Mouse (Mus musculus): ENCODE measurements around the gene Fbxw26. TPM values are rescaled to one million over a fixed set of nuclear protein-coding genes. Genes with fewer than 3 reads are reported as not detected.

Fbxw26 gene
- total RNA-seq (2023; ENCODE audit: inconsistent age), result not detected in 4 replicates

GRCm38 (mm10) chr9:109745989-109746388, at the start of gene Fbxw26:
Gene Fbxw26, minus strand, starts transcription at chr9:109746089.

GRCm38 (mm10) chr9:109790570-109790969, 44.7 kb upstream of the Fbxw26 start, which contains the start of gene Fbxw27:
Gene Fbxw27, minus strand, starts transcription at chr9:109790670.

GRCm38 (mm10) chr9:109702600-109702999, 43.3 kb downstream of the Fbxw26 start, which contains the start of gene Fbxw18:
Gene Fbxw18, minus strand, starts transcription at chr9:109702700.

Other genes starting within 250 kb of the Fbxw26 start
- not detected in 4 replicates for gene Fbxw15, start 177.8 kb downstream of the Fbxw26 start, total RNA-seq (2023; ENCODE audit: inconsistent age)
- gene Fbxw24, start 120.0 kb downstream of the Fbxw26 start, total RNA-seq (2023; ENCODE audit: inconsistent age), result not detected in 4 replicates
- gene Fbxw25, start 81.4 kb downstream of the Fbxw26 start, total RNA-seq (2023; ENCODE audit: inconsistent age), result not detected in 4 replicates
- gene Fbxw18, start 43.4 kb downstream of the Fbxw26 start, total RNA-seq (2023; ENCODE audit: inconsistent age), result not detected in 4 replicates
- gene Fbxw27, start 44.6 kb upstream of the Fbxw26 start, total RNA-seq (2023; ENCODE audit: inconsistent age), result not detected in 4 replicates
- gene Spink8, start 66.2 kb upstream of the Fbxw26 start, total RNA-seq (2023; ENCODE audit: inconsistent age), result not detected in 4 replicates
- 10.6 to 15.2 TPM (median 14.1 TPM) in 4 replicates for gene Nme6, start 86.7 kb upstream of the Fbxw26 start, total RNA-seq (2023; ENCODE audit: inconsistent age)
- gene Camp, start 103.5 kb upstream of the Fbxw26 start, total RNA-seq (2023; ENCODE audit: inconsistent age), result 0.96 to 1.2 TPM (median 0.99 TPM) in 4 replicates
- gene Cdc25a, start 129.5 kb upstream of the Fbxw26 start, total RNA-seq (2023; ENCODE audit: inconsistent age), result 9.2 to 11.9 TPM (median 9.8 TPM) in 4 replicates
- gene Map4, start 185.4 kb upstream of the Fbxw26 start, total RNA-seq (2023; ENCODE audit: inconsistent age), result 66.8 to 78.6 TPM (median 74.1 TPM) in 4 replicates